ENCODE assay signal across 7 mouse cellular contexts in genomic region chr19:46908977-46909376, GRCm38 (mm10).
DNase-seq lines count a peak whose midpoint lies in the region; ATAC-seq and TF ChIP-seq lines count a peak whose summit lies in the region.

No protein-coding gene starts in this region.

- intact Hi-C loops in left cerebral cortex, postnatal 14 days (cut with DNase I): loop anchor here (5.0 kb wide), 1 partner anchor 53 kb away; no protein-coding TSS in a partner anchor

- peak overlapping the region; percentile 60 for H3K27ac ChIP-seq in hindbrain, postnatal 0 days
- H3K27ac ChIP-seq in hindbrain, embryonic 13.5 days: no peak overlapping the region; the same call in 1 of the 2 replicates
- peak overlapping the region; percentile 50 for H3K27ac ChIP-seq in testis, adult 2 months (ENCODE audit: control insufficient read depth, insufficient read depth, low read depth, low read length)

- H3K36me3 ChIP-seq in hindbrain, postnatal 0 days (ENCODE audit: insufficient read depth, low read length): no peaks in the 10 kb centered on the region
- H3K36me3 ChIP-seq in hindbrain, embryonic 13.5 days: peaks cover 9% of the 10 kb centered on the region; the same call in 1 of the 2 replicates
- no peaks in the 10 kb centered on the region for H3K36me3 ChIP-seq in testis, adult 2 months (ENCODE audit: control insufficient read depth, insufficient read depth, low read length)

- H3K4me2 ChIP-seq in hindbrain, postnatal 0 days (ENCODE audit: low read depth, low read length): no peak overlapping the region; the same call in 1 of the 2 replicates
- H3K4me2 ChIP-seq in hindbrain, embryonic 13.5 days: no peak overlapping the region

- no peaks in the 10 kb centered on the region for H3K9me3 ChIP-seq in hindbrain, postnatal 0 days (ENCODE audit: low read length)
- H3K9me3 ChIP-seq in hindbrain, embryonic 13.5 days: no peaks in the 10 kb centered on the region

- no peak for ATAC-seq in hindbrain, postnatal 0 days
- no peak for ATAC-seq in hindbrain, embryonic 13.5 days (ENCODE audit: low FRiP score)

- DNase-seq in hindbrain, postnatal 0 days (ENCODE audit: low spot score): peak; percentile 2
- DNase-seq in testis, postnatal 10 days (ENCODE audit: low spot score): no peak
- DNase-seq in left cerebral cortex, postnatal 14 days (ENCODE audit: low spot score in 2 of 2): peak; percentile 33 to 68
- no peak for DNase-seq in thymus, postnatal 36 days
- no peak for DNase-seq in B cell, adult 2 months

- WGBS in hindbrain, postnatal 0 days: 44% methylated on average over 4 of the region's 4 CpGs
- WGBS in hindbrain, embryonic 13.5 days: 63% methylated on average over 4 of the region's 4 CpGs

- no peak for TF ChIP-seq POLR2A in testis, adult 2 months (IDR thresholded peaks at IDR 0.05; ENCODE audit: control insufficient read depth, low read depth, low read length)

- H3K4me3 ChIP-seq in hindbrain, postnatal 0 days (ENCODE audit: low read length): no peak overlapping the region
- H3K4me3 ChIP-seq in hindbrain, embryonic 13.5 days: no peak overlapping the region
- H3K4me3 ChIP-seq in testis, adult 2 months (ENCODE audit: control insufficient read depth, low read depth, low read length): no peak overlapping the region

- H3K27me3 ChIP-seq in hindbrain, postnatal 0 days (ENCODE audit: insufficient read depth, low read length): no peaks in the 10 kb centered on the region
- H3K27me3 ChIP-seq in hindbrain, embryonic 13.5 days: no peaks in the 10 kb centered on the region
- no peaks in the 10 kb centered on the region for H3K27me3 ChIP-seq in testis, adult 2 months (ENCODE audit: control insufficient read depth, insufficient read depth, low read length)

- no peak overlapping the region for H3K9ac ChIP-seq in hindbrain, postnatal 0 days (replicated peaks; ENCODE audit: low read length)
- no peak overlapping the region for H3K9ac ChIP-seq in hindbrain, embryonic 13.5 days

- H3K4me1 ChIP-seq in hindbrain, postnatal 0 days (ENCODE audit: insufficient read depth, low read length): no peaks in the 10 kb centered on the region; the same call in 1 of the 2 replicates
- peaks cover 10% of the 10 kb centered on the region for H3K4me1 ChIP-seq in hindbrain, embryonic 13.5 days (replicated peaks)
- no peaks in the 10 kb centered on the region for H3K4me1 ChIP-seq in testis, adult 2 months (ENCODE audit: control insufficient read depth, insufficient read depth, low read length)

- TF ChIP-seq CTCF in hindbrain, postnatal 0 days (IDR thresholded peaks at IDR 0.05; ENCODE audit: low read depth): no peak
- TF ChIP-seq CTCF in testis, adult 2 months (IDR thresholded peaks at IDR 0.05; ENCODE audit: control insufficient read depth, insufficient read depth, insufficient replicate concordance, low read depth, low read length): no peak

Comparison
In these comparisons a context has a peak if more than half of its experiments do, and no peak if none do; other contexts are left out.
1. DNase-seq: peak in hindbrain, postnatal 0 days (single experiment) and left cerebral cortex, postnatal 14 days (2 of 2); none in testis, postnatal 10 days (single experiment), thymus, postnatal 36 days (0 of 2) and B cell, adult 2 months (0 of 2).